Mouse (Mus musculus) limb, embryonic 11.5 days (tissue): ENCODE data around the gene Supt3. TPM values are rescaled to one million over a fixed set of nuclear protein-coding genes. Genes with fewer than 3 reads are reported as not detected.

Experiments used
- ATAC-seq: fragments of 200-750 bp; cut with Nextera tagmentation; 2 replicates; pipeline ENCODE4 v1.8.0; 2017; ENCODE audit warnings: low read depth; ENCODE audit not compliant: insufficient number of reproducible peaks, low FRiP score, low TSS enrichment
- DNase-seq: peaks from one replicate; pipeline ENCODE4 v3.0.0-alpha.2; 2015; ENCODE audit warnings: low spot score
- H3K27ac ChIP-seq: fragments of 300-500 bp; sonication (generic); replicated peaks from 2 replicates; pipeline ENCODE4 v1.5.1; 2014; ENCODE audit warnings: low read depth, mild to moderate bottlenecking, low read length
- H3K27me3 ChIP-seq: fragments of 300-500 bp; sonication (generic); 2 replicates; pipeline ENCODE4 v1.6.1; 2014; ENCODE audit warnings: mild to moderate bottlenecking, low read length, mixed read lengths; ENCODE audit not compliant: control insufficient read depth, insufficient read depth
- H3K36me3 ChIP-seq: fragments of 300-500 bp; sonication (generic); 2 replicates; pipeline ENCODE4 v1.6.1; 2014; ENCODE audit warnings: mild to moderate bottlenecking, low read length, moderate library complexity, mixed read lengths; ENCODE audit not compliant: control insufficient read depth, insufficient read depth
- H3K4me1 ChIP-seq: fragments of 300-500 bp; sonication (generic); 2 replicates; pipeline ENCODE4 v1.6.1; 2014; ENCODE audit warnings: low read length, mixed read lengths; ENCODE audit not compliant: control insufficient read depth, insufficient read depth
- H3K4me2 ChIP-seq: fragments of 300-500 bp; sonication (generic); 2 replicates; pipeline ENCODE4 v1.6.1; 2014; ENCODE audit warnings: low read depth, mild to moderate bottlenecking, moderate library complexity; ENCODE audit not compliant: severe bottlenecking
- H3K4me3 ChIP-seq: fragments of 300-500 bp; sonication (generic); 2 replicates; pipeline ENCODE4 v1.5.1; 2014; ENCODE audit warnings: low read depth, low read length
- H3K9ac ChIP-seq: fragments of 300-500 bp; sonication (generic); 2 replicates; pipeline ENCODE4 v1.6.1; 2014; ENCODE audit warnings: mild to moderate bottlenecking, low read length
- H3K9me3 ChIP-seq: fragments of 300-500 bp; sonication (generic); 2 replicates; pipeline ENCODE4 v1.6.1; 2016; ENCODE audit warnings: low read length; ENCODE audit not compliant: control insufficient read depth
- WGBS: fragments of 180-500 bp; shearing (Covaris S2); extraction: QIAGEN DNeasy Blood & Tissue Kit; methylation state at CpG from one replicate; pipeline ENCODE4 v1.1.7; 2014; 5-methylcytosine and 5-hydroxymethylcytosine counted together
- polyA plus RNA-seq: library from polyadenylated mRNA; unstranded; fragments of >200 nt; fragmentation: Nextera tagmentation; extraction: Ambion mirVana; gene quantifications from 2 replicates; pipeline ENCODE4 v1.2.1, GENCODE M21; 2014

Supt3 gene
- polyA plus RNA-seq, 1 experiment from 2014 or later: 27.0 TPM

DNA sequence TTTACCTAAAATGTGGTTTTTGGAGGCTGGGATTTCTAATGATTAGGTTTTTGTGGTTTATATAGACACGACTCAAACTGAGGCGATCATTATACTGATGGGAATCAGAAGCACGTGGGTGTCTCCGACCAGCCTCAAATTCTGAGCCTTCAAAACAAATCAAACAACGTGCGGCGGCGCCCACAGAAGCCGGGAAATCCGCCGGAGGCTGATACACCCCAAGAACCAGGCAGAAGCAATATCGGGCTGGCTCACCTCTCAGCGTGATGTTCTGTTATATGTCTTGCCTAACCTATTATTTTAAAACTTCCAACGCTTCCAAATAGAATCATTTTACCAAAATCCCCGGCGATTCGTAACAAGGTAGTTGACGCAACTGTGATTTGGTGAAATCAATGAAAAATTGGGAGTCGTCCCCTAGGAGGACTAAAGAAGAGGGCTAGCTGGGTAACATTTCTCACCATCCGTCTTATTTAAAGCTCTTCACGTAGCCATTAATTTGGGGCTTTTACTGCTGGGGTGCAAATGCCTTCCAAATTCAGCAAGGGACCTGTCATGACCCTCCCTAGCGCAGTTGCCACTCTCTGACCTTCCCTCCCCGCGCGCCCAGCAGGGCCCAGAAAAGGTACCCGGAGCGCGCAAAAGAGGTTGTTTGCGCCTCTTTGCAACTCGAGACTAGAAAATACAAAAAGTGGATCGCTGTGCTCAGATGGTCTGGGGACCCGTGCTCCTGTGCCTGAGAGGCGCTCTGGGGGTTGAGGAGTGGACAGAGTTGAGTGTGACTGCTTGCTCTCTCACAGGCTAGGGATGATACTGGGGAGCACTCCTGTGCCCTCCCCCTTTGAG, 39.5 kb upstream of the Supt3 start:
- H3K27me3 ChIP-seq: peaks cover 42% of the 10 kb centered on the region
- WGBS: under 1% methylated on average over 33 of the region's 33 CpGs
- no peak overlapping the region for H3K27ac ChIP-seq
- no peaks in the 10 kb centered on the region for H3K9me3 ChIP-seq
- peak overlapping the region; percentile 14 for H3K4me3 ChIP-seq
- peak overlapping the region; percentile 41 for H3K4me2 ChIP-seq
- H3K36me3 ChIP-seq: no peaks in the 10 kb centered on the region
- DNase-seq (peak; percentile 65), ATAC-seq (no peak)
- H3K4me1 ChIP-seq: peaks cover 8% of the 10 kb centered on the region
- H3K9ac ChIP-seq: no peak overlapping the region; the same call in 1 of the 2 replicates

DNA sequence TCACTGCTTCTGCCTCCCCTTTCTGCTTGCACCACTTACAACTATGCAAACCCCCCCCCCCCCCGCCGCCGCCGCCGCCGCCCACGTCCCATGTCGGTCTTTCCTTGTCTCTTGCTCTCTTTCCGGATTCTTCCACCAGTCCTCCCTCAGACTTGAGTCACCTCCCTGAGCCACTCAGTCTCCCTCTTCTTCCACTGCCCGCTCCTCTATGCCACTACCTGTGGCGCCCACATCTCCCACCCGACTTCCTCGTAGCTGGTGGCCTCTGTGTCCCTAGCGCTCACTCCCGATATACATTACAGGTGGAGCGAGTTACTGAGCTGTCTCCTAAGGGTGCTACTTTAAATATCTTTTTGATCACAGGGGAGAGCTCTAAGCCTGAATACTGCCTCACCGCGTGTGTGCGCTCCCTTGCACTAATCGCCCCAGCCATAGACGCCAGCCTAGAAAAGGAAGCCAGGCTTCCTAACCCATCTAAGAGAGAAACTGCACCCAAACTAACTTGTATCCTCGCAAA, 38.8 kb upstream of the Supt3 start:
- Histone ChIP-seq H3K27ac (no peak overlapping the region), H3K4me2 (peak overlapping the region; percentile 41), H3K4me1 (peaks cover 8% of the 10 kb centered on the region), H3K9me3 (no peaks in the 10 kb centered on the region), H3K27me3 (peaks cover 42% of the 10 kb centered on the region), H3K4me3 (peak overlapping the region; percentile 14), H3K36me3 (no peaks in the 10 kb centered on the region), H3K9ac (no peak overlapping the region)
- no peak for ATAC-seq
- DNase-seq: peak; percentile 45
- under 1% methylated on average over 20 of the region's 22 CpGs for WGBS

DNA sequence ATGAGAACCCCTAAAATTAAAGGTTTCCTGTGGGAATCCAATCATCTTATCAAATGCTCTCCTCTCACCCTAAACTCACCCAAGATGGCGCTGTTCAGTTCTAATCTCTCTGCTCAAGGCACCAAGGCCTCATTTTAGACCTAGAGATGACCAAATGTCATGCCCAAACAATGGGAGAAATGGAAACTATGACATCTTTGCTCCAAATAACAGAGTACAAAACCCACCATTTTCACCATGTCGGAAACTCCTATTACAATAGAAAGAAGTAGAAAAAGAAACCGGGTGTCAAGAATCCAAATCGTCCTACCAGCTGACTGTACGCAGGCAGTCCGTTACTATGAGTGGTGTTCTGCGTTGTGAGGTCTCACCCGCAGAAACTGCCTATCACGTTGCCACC, 34.7 kb upstream of the Supt3 start:
- Histone ChIP-seq H3K27me3 (peaks cover 20% of the 10 kb centered on the region; the same call in 1 of the 2 replicates), H3K4me2 (no peak overlapping the region), H3K9me3 (no peaks in the 10 kb centered on the region), H3K4me1 (peaks cover 8% of the 10 kb centered on the region), H3K9ac (no peak overlapping the region), H3K27ac (no peak overlapping the region), H3K4me3 (no peak overlapping the region), H3K36me3 (no peaks in the 10 kb centered on the region)
- WGBS: 87% methylated on average over 9 of the region's 9 CpGs
- ATAC-seq (no peak), DNase-seq (no peak)

DNA sequence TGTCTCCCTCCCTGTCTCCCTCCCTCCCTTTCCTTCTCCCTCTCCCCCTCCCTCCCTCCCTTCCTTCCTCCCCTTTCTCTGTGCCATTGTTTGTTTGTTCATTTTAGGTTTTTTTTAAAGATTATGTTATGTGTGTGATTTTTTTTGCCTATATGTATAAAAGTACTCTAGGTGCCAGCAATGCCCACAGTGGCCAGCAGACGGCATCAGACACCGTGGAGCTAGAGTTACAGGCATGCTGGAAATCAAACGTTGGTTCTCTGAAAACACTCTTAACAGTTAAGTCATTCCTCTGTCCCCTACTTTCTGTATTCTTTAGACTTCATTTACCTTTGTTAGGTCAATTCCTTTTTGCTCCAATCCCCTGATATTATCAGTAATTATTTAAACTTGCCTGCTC, 33.2 kb upstream of the Supt3 start:
- DNase-seq: no peak
- peaks cover 5% of the 10 kb centered on the region; the same call in 1 of the 2 replicates for H3K27me3 ChIP-seq
- H3K4me3 ChIP-seq: no peak overlapping the region
- WGBS: 54% methylated on average over 3 of the region's 3 CpGs
- no peak overlapping the region for H3K9ac ChIP-seq
- no peak overlapping the region for H3K4me2 ChIP-seq
- no peaks in the 10 kb centered on the region; the same call in 1 of the 2 replicates for H3K4me1 ChIP-seq
- H3K9me3 ChIP-seq: no peaks in the 10 kb centered on the region
- H3K27ac ChIP-seq: no peak overlapping the region
- ATAC-seq: no peak
- H3K36me3 ChIP-seq: no peaks in the 10 kb centered on the region

DNA sequence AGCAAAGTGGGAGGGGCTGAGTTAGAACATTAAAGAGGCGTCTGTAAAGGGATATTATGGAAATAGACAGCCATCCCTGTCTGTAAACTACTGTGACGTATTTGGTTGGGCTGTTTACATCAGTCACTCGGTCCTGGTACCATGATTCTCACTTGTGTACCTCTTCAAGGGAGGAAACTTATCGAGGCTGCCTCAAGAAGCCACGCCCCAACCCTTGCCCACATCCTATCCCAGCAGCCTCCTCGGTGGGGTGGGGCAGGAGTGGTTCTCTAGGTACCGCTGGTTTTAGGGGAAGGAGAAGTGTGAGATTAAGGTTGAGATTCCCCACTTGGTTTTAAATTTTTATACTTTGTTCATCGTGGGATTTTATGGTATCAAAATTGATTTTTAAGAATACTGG, 31.6 kb upstream of the Supt3 start:
- no peak for ATAC-seq
- Histone ChIP-seq H3K9me3 (no peaks in the 10 kb centered on the region), H3K27me3 (no peaks in the 10 kb centered on the region), H3K9ac (no peak overlapping the region), H3K27ac (no peak overlapping the region), H3K4me2 (no peak overlapping the region), H3K36me3 (no peaks in the 10 kb centered on the region), H3K4me3 (no peak overlapping the region), H3K4me1 (no peaks in the 10 kb centered on the region)
- DNase-seq: no peak
- 90% methylated on average over 8 of the region's 8 CpGs for WGBS

DNA sequence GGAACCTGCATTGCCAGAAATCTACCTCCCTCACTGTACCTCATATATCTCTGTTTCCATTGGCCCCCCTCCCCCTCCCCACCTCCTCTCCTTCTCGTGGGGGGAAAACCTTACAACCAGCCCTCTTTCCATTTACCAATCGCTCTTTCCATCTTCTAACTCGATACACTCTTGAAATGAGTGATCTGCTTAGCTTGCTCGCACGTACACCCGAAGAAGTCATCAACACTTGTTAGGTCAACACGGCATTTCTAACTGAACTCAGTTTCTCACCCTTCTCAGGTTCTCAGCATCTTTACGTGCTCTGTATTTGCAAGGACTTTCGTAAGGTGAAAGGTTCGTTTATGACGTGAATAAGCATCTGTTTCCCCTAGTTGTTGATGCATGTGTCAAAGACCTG, 10.6 kb upstream of the Supt3 start:
- Histone ChIP-seq H3K27ac (no peak overlapping the region), H3K9ac (no peak overlapping the region), H3K4me3 (no peak overlapping the region), H3K4me2 (no peak overlapping the region), H3K27me3 (no peaks in the 10 kb centered on the region), H3K4me1 (no peaks in the 10 kb centered on the region; the same call in 1 of the 2 replicates), H3K9me3 (no peaks in the 10 kb centered on the region), H3K36me3 (no peaks in the 10 kb centered on the region)
- no peak for ATAC-seq
- no peak for DNase-seq
- 76% methylated on average over 11 of the region's 11 CpGs for WGBS

DNA sequence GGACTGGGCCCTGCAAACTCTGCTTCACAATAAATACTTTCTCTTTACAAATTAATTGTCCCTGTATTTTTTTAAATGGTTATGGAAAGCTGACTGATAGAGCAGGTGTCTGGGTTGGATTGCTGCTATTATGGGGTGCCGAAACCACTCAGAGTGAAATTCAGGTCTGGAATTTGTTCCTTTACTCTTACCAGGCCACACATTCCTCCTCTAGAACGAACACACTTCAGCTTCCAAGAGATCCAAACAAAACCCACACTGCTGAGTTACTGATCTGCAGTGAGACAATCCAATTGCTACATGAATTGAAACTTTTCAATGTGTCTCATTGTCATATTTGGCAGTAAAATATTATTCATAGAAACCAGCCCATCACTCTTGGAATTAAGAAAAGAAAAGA, 10.0 kb upstream of the Supt3 start:
- Histone ChIP-seq H3K4me3 (no peak overlapping the region), H3K4me2 (no peak overlapping the region), H3K27me3 (no peaks in the 10 kb centered on the region), H3K4me1 (no peaks in the 10 kb centered on the region; the same call in 1 of the 2 replicates), H3K36me3 (no peaks in the 10 kb centered on the region), H3K27ac (no peak overlapping the region), H3K9ac (no peak overlapping the region), H3K9me3 (no peaks in the 10 kb centered on the region)
- no peak for DNase-seq
- ATAC-seq: no peak
- 72% methylated on average over 2 of the region's 2 CpGs for WGBS

DNA sequence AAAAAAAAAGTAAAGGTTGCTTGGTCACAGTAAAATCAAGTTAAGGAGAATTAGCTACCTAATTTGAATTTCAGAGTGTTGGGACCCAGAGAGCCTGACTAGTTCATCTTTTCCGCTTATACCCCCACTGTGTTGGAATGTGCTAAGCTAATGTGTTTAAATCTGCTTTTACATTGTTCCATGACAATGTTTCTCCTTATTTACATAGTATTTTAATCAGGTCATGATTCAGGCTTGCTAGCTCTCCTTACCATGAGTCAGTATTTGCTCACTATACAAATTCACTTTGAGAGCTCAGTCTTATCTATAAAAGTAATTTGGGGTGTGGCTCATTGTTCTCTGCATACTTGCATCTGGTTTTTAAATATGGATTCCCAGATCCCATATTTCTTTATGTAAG, 9.6 kb upstream of the Supt3 start:
- Histone ChIP-seq H3K9me3 (no peaks in the 10 kb centered on the region), H3K27me3 (no peaks in the 10 kb centered on the region), H3K36me3 (no peaks in the 10 kb centered on the region), H3K9ac (no peak overlapping the region), H3K4me1 (no peaks in the 10 kb centered on the region; the same call in 1 of the 2 replicates), H3K4me3 (no peak overlapping the region), H3K4me2 (no peak overlapping the region), H3K27ac (no peak overlapping the region)
- WGBS: 95% methylated on average over 1 of the region's 1 CpGs
- DNase-seq (no peak), ATAC-seq (no peak)
